ENCODE assay signal across 10 mouse cellular contexts in the genomic region with DNA sequence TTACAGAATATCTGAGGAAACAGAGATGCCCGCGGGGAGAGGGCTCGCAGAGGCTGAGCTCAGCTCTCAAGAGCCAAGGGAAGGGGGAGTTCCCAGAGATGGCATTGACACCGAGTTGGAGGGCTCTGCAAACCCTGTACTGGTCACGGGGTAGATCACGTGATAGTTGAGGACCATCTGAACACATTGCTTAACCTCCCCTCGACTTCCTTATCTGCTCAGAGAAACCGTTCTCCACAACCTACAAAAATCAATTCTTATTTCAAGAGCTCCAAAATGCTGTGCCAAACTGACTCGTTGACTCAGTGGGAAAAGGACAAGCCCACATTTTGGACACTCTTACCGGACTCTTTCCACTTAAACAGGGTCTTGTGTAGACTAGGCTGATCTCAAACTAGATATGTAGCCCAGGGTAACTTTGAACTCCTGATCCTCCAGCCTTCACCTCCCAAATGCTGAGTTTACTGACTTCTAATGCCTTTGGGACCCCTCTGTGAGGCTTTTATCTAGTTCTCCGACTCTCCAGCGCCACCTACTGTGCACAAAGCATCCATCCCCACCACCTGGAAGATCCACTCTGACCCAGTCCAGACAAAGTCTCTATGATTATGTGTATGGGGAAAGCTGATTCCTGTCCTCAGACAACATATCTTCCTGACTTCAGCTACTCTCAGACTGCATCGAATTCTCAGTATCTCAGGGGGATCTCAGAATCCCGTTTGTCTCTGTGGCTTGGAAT. TPM values are rescaled to one million over a fixed set of nuclear protein-coding genes. Genes with fewer than 3 reads are reported as not detected.
DNase-seq lines count a peak whose midpoint lies in the region; ATAC-seq and TF ChIP-seq lines count a peak whose summit lies in the region.
"Had no signal": no experiment of that assay in that cellular context is flagged by ENCODE, and none has a peak within 500 bp of the region (broad histone marks: within the 10 kb centered on the region; RNA-seq: fewer than 3 reads in every experiment).

No protein-coding gene starts in this region.

- ATAC-seq in midbrain, embryonic 13.5 days, result peak; percentile 61

- intact Hi-C loops in heart, postnatal 10 days (cut with DNase I), result loop anchor here (1.0 to 5.0 kb wide), 2 partner anchors 47 to 66 kb away; no protein-coding TSS in a partner anchor

- 54% methylated on average over 14 of the region's 14 CpGs for WGBS in heart, embryonic 10.5 days
- 60% methylated on average over 14 of the region's 14 CpGs for WGBS in midbrain, embryonic 13.5 days

- TF ChIP-seq POLR2A in bone marrow macrophage, adult 2 months (IDR thresholded peaks at IDR 0.05; ENCODE audit: borderline replicate concordance, low read depth, low read length), result no peak

- peak; percentile 94 for TF ChIP-seq CTCF in bone marrow macrophage, adult 2 months (IDR thresholded peaks at IDR 0.05; ENCODE audit: low read depth, low read length)

- peaks cover 13% of the 10 kb centered on the region; the same call in 1 of the 2 replicates for H3K4me1 ChIP-seq in heart, embryonic 10.5 days
- H3K4me1 ChIP-seq in bone marrow macrophage, adult 2 months (ENCODE audit: control insufficient read depth, insufficient read depth, low read length), result no peaks in the 10 kb centered on the region
- H3K4me1 ChIP-seq in midbrain, embryonic 13.5 days (replicated peaks), result no peaks in the 10 kb centered on the region
- H3K4me1 ChIP-seq: embryonic facial prominence, embryonic 13.5 days; liver, embryonic 15.5 days had no signal

- no peaks in the 10 kb centered on the region for H3K36me3 ChIP-seq in heart, embryonic 10.5 days
- no peaks in the 10 kb centered on the region for H3K36me3 ChIP-seq in midbrain, embryonic 13.5 days
- H3K36me3 ChIP-seq: embryonic facial prominence, embryonic 13.5 days; liver, embryonic 15.5 days had no signal

- DNase-seq in heart, postnatal 10 days, result peak; percentile 66 to 78
- DNase-seq in heart, embryonic 10.5 days (ENCODE audit: low spot score), result no peak
- DNase-seq in CD8-positive naive resting alpha-beta T cell, adult 2 months (ENCODE audit: low read depth in 2 of 2, low spot score in 2 of 2), result peak; percentile 16 to 40
- peak; percentile 29 to 40 for DNase-seq in frontal cortex, postnatal 25 days (ENCODE audit: low spot score in 2 of 2)
- peak; percentile 58 to 85 for DNase-seq in kidney, postnatal 36 days
- peak; percentile 23 for DNase-seq in testis, postnatal 14 days (ENCODE audit: low spot score)

- no peaks in the 10 kb centered on the region for H3K9me3 ChIP-seq in heart, embryonic 10.5 days
- no peaks in the 10 kb centered on the region for H3K9me3 ChIP-seq in midbrain, embryonic 13.5 days
- H3K9me3 ChIP-seq: embryonic facial prominence, embryonic 13.5 days; liver, embryonic 15.5 days had no signal

- no peaks in the 10 kb centered on the region for H3K27me3 ChIP-seq in heart, embryonic 10.5 days (ENCODE audit: insufficient read depth, poor library complexity, severe bottlenecking)
- no peaks in the 10 kb centered on the region for H3K27me3 ChIP-seq in midbrain, embryonic 13.5 days
- H3K27me3 ChIP-seq: embryonic facial prominence, embryonic 13.5 days; liver, embryonic 15.5 days had no signal

- H3K27ac ChIP-seq in heart, embryonic 10.5 days, result no peak overlapping the region
- H3K27ac ChIP-seq in bone marrow macrophage, adult 2 months (ENCODE audit: insufficient read depth, low read depth, low read length), result no peak overlapping the region
- no peak overlapping the region for H3K27ac ChIP-seq in midbrain, embryonic 13.5 days
- H3K27ac ChIP-seq: embryonic facial prominence, embryonic 13.5 days; liver, embryonic 15.5 days had no signal

- H3K4me2 ChIP-seq in midbrain, embryonic 13.5 days (replicated peaks), result no peak overlapping the region
- H3K4me2 ChIP-seq: embryonic facial prominence, embryonic 13.5 days; liver, embryonic 15.5 days had no signal

- H3K4me3 ChIP-seq in heart, embryonic 10.5 days, result no peak overlapping the region
- no peak overlapping the region for H3K4me3 ChIP-seq in bone marrow macrophage, adult 2 months (ENCODE audit: insufficient read depth, low read length)
- H3K4me3 ChIP-seq in midbrain, embryonic 13.5 days (replicated peaks), result no peak overlapping the region
- H3K4me3 ChIP-seq: embryonic facial prominence, embryonic 13.5 days; liver, embryonic 15.5 days had no signal

- H3K9ac ChIP-seq in midbrain, embryonic 13.5 days (replicated peaks), result no peak overlapping the region
- H3K9ac ChIP-seq: embryonic facial prominence, embryonic 13.5 days; liver, embryonic 15.5 days had no signal

RNA-seq across cellular contexts. Expression of gene Ntsr2, which starts 18.9 kb away (rescaled TPM):
- 1 to 10 TPM; 3.5 to 5.6 TPM for total RNA-seq in heart, postnatal 10 days (2021)
- polyA plus RNA-seq in heart, embryonic 10.5 days (2016; fragmentation: Nextera tagmentation; extraction: Ambion mirVana), result not detected in 2 replicates
- not detected in 2 replicates for polyA plus RNA-seq in bone marrow macrophage, adult 2 months (2012; ENCODE audit: insufficient read depth, insufficient read length, missing spikeins)
- 0.21 and 0.22 TPM in 2 replicates for polyA plus RNA-seq in midbrain, embryonic 13.5 days (2015; fragmentation: Nextera tagmentation; extraction: Ambion mirVana)
- polyA plus RNA-seq: embryonic facial prominence, embryonic 13.5 days; liver, embryonic 15.5 days had no signal

RNA-seq across cellular contexts. Expression of gene Lpin1, which starts 23.5 kb away (rescaled TPM):
- 100 to 1,000 TPM in 1 of 2 experiments, 10 to 100 TPM in 1; 65.1 to 106 TPM for total RNA-seq in heart, postnatal 10 days (2021)
- 3.3 and 4.6 TPM in 2 replicates for polyA plus RNA-seq in heart, embryonic 10.5 days (2016; fragmentation: Nextera tagmentation; extraction: Ambion mirVana)
- 16.2 and 19.6 TPM in 2 replicates for polyA plus RNA-seq in bone marrow macrophage, adult 2 months (2012; ENCODE audit: insufficient read depth, insufficient read length, missing spikeins)
- 22.0 and 22.8 TPM in 2 replicates for polyA plus RNA-seq in midbrain, embryonic 13.5 days (2015; fragmentation: Nextera tagmentation; extraction: Ambion mirVana)
